Mouse (Mus musculus) MEL (cell line): ENCODE results near the gene Slc5a10. TPM values are rescaled to one million over a fixed set of nuclear protein-coding genes. Genes with fewer than 3 reads are reported as not detected.
A peak's percentile ranks its signal among the peaks of the same experiment; 100 is the strongest.

ENCODE experiments used
- DNase-seq: peaks from one replicate; pipeline ENCODE4 v3.0.0; 2011; ENCODE audit warnings: low read depth, low spot score
- H3K27ac ChIP-seq: 2 replicates; pipeline ENCODE4 v1.5.1; 2012; ENCODE audit warnings: low read depth, mild to moderate bottlenecking, control low read depth, low read length, moderate library complexity; ENCODE audit not compliant: control insufficient read depth
- H3K27me3 ChIP-seq, 2 experiments: fragments of 150-350 bp in 1 of 2; sonication (generic) in 1 of 2; 2 replicates each; pipeline ENCODE4 v1.6.1; 2012; ENCODE audit warnings: low read length in 2 of 2, mild to moderate bottlenecking in 2 of 2, improper control_type of control experiment in 1 of 2, moderate library complexity in 1 of 2; ENCODE audit not compliant: insufficient read depth in 2 of 2, control insufficient read depth in 1 of 2
- H3K36me3 ChIP-seq, 2 experiments: 2 replicates each; pipeline ENCODE4 v1.6.1; 2012 to 2014; ENCODE audit warnings: low read length in 2 of 2, improper control_type of control experiment in 1 of 2, inconsistent platforms in 1 of 2, mild to moderate bottlenecking in 1 of 2; ENCODE audit not compliant: insufficient read depth in 2 of 2, control insufficient read depth in 1 of 2
- H3K4me1 ChIP-seq, 2 experiments: fragments of 150-350 bp in 1 of 2; sonication (generic) in 1 of 2; 2 replicates each; pipeline ENCODE4 v1.6.1; 2012; ENCODE audit warnings: low read length in 2 of 2, improper control_type of control experiment in 1 of 2, mild to moderate bottlenecking in 1 of 2; ENCODE audit not compliant: insufficient read depth in 2 of 2, control insufficient read depth in 1 of 2
- H3K4me3 ChIP-seq, 2 experiments: fragments of 150-350 bp in 1 of 2; sonication (generic) in 1 of 2; 2 replicates each; pipeline ENCODE4 v1.5.1; 2012; ENCODE audit warnings: low read depth in 2 of 2, low read length in 2 of 2, mild to moderate bottlenecking in 2 of 2, moderate library complexity in 2 of 2, control low read depth in 1 of 2, improper control_type of control experiment in 1 of 2; ENCODE audit not compliant: control insufficient read depth in 1 of 2, insufficient read depth in 1 of 2
- H3K79me2 ChIP-seq: 2 replicates; pipeline ENCODE4 v1.6.1; 2012; ENCODE audit warnings: mild to moderate bottlenecking, low read length, moderate library complexity; ENCODE audit not compliant: control insufficient read depth, poor library complexity, insufficient read depth
- H3K9ac ChIP-seq: 2 replicates; pipeline ENCODE4 v1.6.1; 2012; ENCODE audit warnings: low read depth, mild to moderate bottlenecking, control low read depth, low read length, moderate library complexity; ENCODE audit not compliant: control insufficient read depth, poor library complexity, severe bottlenecking
- H3K9me3 ChIP-seq: fragments of 150-350 bp; sonication (generic); replicated peaks from 2 replicates; pipeline ENCODE4 v1.6.1; 2012; ENCODE audit warnings: mild to moderate bottlenecking, low read length, improper control_type of control experiment, moderate library complexity; ENCODE audit not compliant: insufficient read depth
- BHLHE40 ChIP-seq: IDR thresholded peaks from 2 replicates; pipeline ENCODE4 v1.6.1; 2012; ENCODE audit warnings: low read depth, mild to moderate bottlenecking, inconsistent platforms, low read length, improper control_type of control experiment, borderline replicate concordance
- CHD1 ChIP-seq: IDR thresholded peaks from 2 replicates; pipeline ENCODE4 v1.6.1; 2012; ENCODE audit warnings: low read depth, mild to moderate bottlenecking, inconsistent platforms, low read length, improper control_type of control experiment
- E2F4 ChIP-seq: IDR thresholded peaks from 2 replicates; pipeline ENCODE4 v1.6.1; 2011; ENCODE audit warnings: low read depth, low read length, improper control_type of control experiment, borderline replicate concordance
- ELF1 ChIP-seq: IDR thresholded peaks from 2 replicates; pipeline ENCODE4 v1.6.1; 2014; ENCODE audit warnings: low read depth, mild to moderate bottlenecking, inconsistent platforms, low read length, improper control_type of control experiment, moderate library complexity
- HCFC1 ChIP-seq: IDR thresholded peaks from 2 replicates; pipeline ENCODE4 v1.6.1; 2012; ENCODE audit warnings: low read depth, mild to moderate bottlenecking, inconsistent platforms, low read length, improper control_type of control experiment, moderate library complexity
- KAT2A ChIP-seq: conservative IDR thresholded peaks from 2 replicates; pipeline ENCODE4 v1.6.1; 2012; ENCODE audit warnings: low read depth, low read length, improper control_type of control experiment, inconsistent platforms
- MAX ChIP-seq: IDR thresholded peaks from 2 replicates; pipeline ENCODE4 v1.6.1; 2011; ENCODE audit warnings: low read length, improper control_type of control experiment
- MAZ ChIP-seq: IDR thresholded peaks from 2 replicates; pipeline ENCODE4 v1.6.1; 2012; ENCODE audit warnings: low read depth, mild to moderate bottlenecking, inconsistent platforms, low read length, improper control_type of control experiment
- MEF2A ChIP-seq: IDR thresholded peaks from 2 replicates; pipeline ENCODE4 v1.6.1; 2014; ENCODE audit warnings: low read depth, mild to moderate bottlenecking, inconsistent platforms, low read length, improper control_type of control experiment; ENCODE audit not compliant: poor library complexity, insufficient replicate concordance, severe bottlenecking; ENCODE audit errors: extremely low read depth
- MYB ChIP-seq: IDR thresholded peaks from 2 replicates; pipeline ENCODE4 v1.6.1; 2011; ENCODE audit warnings: mild to moderate bottlenecking, low read depth, low read length, improper control_type of control experiment
- NELFE ChIP-seq: IDR thresholded peaks from 2 replicates; pipeline ENCODE4 v1.6.1; 2011; ENCODE audit warnings: low read depth, low read length, improper control_type of control experiment
- NRF1 ChIP-seq: IDR thresholded peaks from 2 replicates; pipeline ENCODE4 v1.6.1; 2014; ENCODE audit warnings: low read depth, mild to moderate bottlenecking, inconsistent platforms, low read length, improper control_type of control experiment, moderate library complexity; ENCODE audit not compliant: poor library complexity, insufficient read depth, severe bottlenecking
- POLR2A ChIP-seq, 2 experiments: IDR thresholded peaks; 2 replicates each; pipeline ENCODE4 v1.6.1; 2011 to 2012; ENCODE audit warnings: low read length in 2 of 2, mild to moderate bottlenecking in 2 of 2, control low read depth in 1 of 2, improper control_type of control experiment in 1 of 2, low read depth in 1 of 2, moderate library complexity in 1 of 2; ENCODE audit not compliant: control insufficient read depth in 1 of 2, insufficient read depth in 1 of 2, poor library complexity in 1 of 2
- POLR2AphosphoS2 ChIP-seq: IDR thresholded peaks from 2 replicates; pipeline ENCODE4 v1.6.1; 2011; ENCODE audit warnings: low read length, improper control_type of control experiment
- TBP ChIP-seq: IDR thresholded peaks from 2 replicates; pipeline ENCODE4 v1.8.0; 2011; ENCODE audit warnings: low read depth, low read length, improper control_type of control experiment
- TCF12 ChIP-seq: IDR thresholded peaks from 2 replicates; pipeline ENCODE4 v1.6.1; 2014; ENCODE audit warnings: low read depth, mild to moderate bottlenecking, inconsistent platforms, low read length, improper control_type of control experiment, moderate library complexity
- UBTF ChIP-seq: IDR thresholded peaks from 2 replicates; pipeline ENCODE4 v1.6.1; 2012; ENCODE audit warnings: low read depth, mild to moderate bottlenecking, inconsistent platforms, low read length, improper control_type of control experiment, moderate library complexity, borderline replicate concordance; ENCODE audit not compliant: insufficient read depth
- ZC3H11A ChIP-seq: IDR thresholded peaks from 2 replicates; pipeline ENCODE4 v1.6.1; 2012; ENCODE audit warnings: low read depth, mild to moderate bottlenecking, inconsistent platforms, low read length, improper control_type of control experiment
- ZKSCAN1 ChIP-seq: IDR thresholded peaks from 2 replicates; pipeline ENCODE4 v1.6.1; 2012; ENCODE audit warnings: low read depth, mild to moderate bottlenecking, inconsistent platforms, low read length, improper control_type of control experiment, moderate library complexity
- ZMIZ1 ChIP-seq: IDR thresholded peaks from 2 replicates; pipeline ENCODE4 v1.6.1; 2012; ENCODE audit warnings: low read depth, mild to moderate bottlenecking, inconsistent platforms, low read length, improper control_type of control experiment, moderate library complexity
- polyA plus RNA-seq, 2 experiments: library from polyadenylated mRNA; stranded (reverse) in 1 of 2; unstranded in 1 of 2; fragments of >175 nt in 1 of 2; fragments of >200 nt in 1 of 2; gene quantifications; 2 replicates each; pipeline versions ENCODE4 v1.2.1 to v1.2.4; 2012; ENCODE audit warnings: low replicate concordance in 2 of 2, low read depth in 1 of 2; ENCODE audit not compliant: insufficient read length in 2 of 2, insufficient read depth in 1 of 2, missing spikeins in 1 of 2
- total RNA-seq: library from RNA; depleted of rRNA; stranded (reverse); fragments of 300-350 nt; gene quantifications from 2 replicates; pipeline ENCODE4 v1.2.3, GENCODE M21; 2012

Gene Slc5a10
- total and polyA plus RNA-seq, 3 experiments, result 0.08 TPM; not detected in 2

- 0 out of 4 replicates have a peak overlapping the region, but pooled peaks of 1 of the 2 experiments have one; percentile 16 for H3K4me3 ChIP-seq
Observed at GRCm38 (mm10) chr11:61669492-61670490, 50.8 kb downstream of the Slc5a10 start.

GRCm38 (mm10) chr11:61667782-61668181 lies 52.8 kb downstream of the Slc5a10 start:
- H3K79me2 ChIP-seq, result no peaks in the 10 kb centered on the region
- H3K9ac ChIP-seq, result no peak overlapping the region
- no peaks in the 10 kb centered on the region for H3K4me1 ChIP-seq
- no peak for TF ChIP-seq NRF1
- TF ChIP-seq ZKSCAN1, result no peak
- no peak for TF ChIP-seq UBTF
- TF ChIP-seq BHLHE40, result no peak
- no peak for TF ChIP-seq TBP
- no peak for TF ChIP-seq MEF2A
- TF ChIP-seq ZC3H11A, result no peak
- TF ChIP-seq POLR2A (IDR thresholded peaks at IDR 0.05; ENCODE audit: control insufficient read depth in 1 of 2, insufficient read depth in 1 of 2, low read depth in 1 of 2, low read length in 2 of 2, poor library complexity in 1 of 2), result no peak
- no peak for TF ChIP-seq MAZ
- no peak for TF ChIP-seq CHD1
- no peak for TF ChIP-seq MAX
- no peak for TF ChIP-seq ELF1
- H3K36me3 ChIP-seq, result no peaks in the 10 kb centered on the region
- H3K27ac ChIP-seq, result no peak overlapping the region
- H3K4me3 ChIP-seq, result no peak overlapping the region
- H3K9me3 ChIP-seq, result no peaks in the 10 kb centered on the region
- H3K27me3 ChIP-seq, result no peaks in the 10 kb centered on the region
- no peak for DNase-seq

More at GRCm38 (mm10) chr11:61669492-61670490, 50.8 kb downstream of the Slc5a10 start:
- Histone ChIP-seq H3K9me3 (no peaks in the 10 kb centered on the region), H3K9ac (no peak overlapping the region), H3K36me3 (no peaks in the 10 kb centered on the region), H3K79me2 (no peaks in the 10 kb centered on the region), H3K4me1 (no peaks in the 10 kb centered on the region), H3K27me3 (no peaks in the 10 kb centered on the region), H3K27ac (no peak overlapping the region)
- no peak for DNase-seq
- no peak for TF ChIP-seq HCFC1
- TF ChIP-seq ZMIZ1, result no peak
- no peak for TF ChIP-seq NRF1
- no peak for TF ChIP-seq MAZ
- TF ChIP-seq POLR2AphosphoS2, result no peak
- TF ChIP-seq NELFE, result no peak
- no peak for TF ChIP-seq BHLHE40
- TF ChIP-seq TCF12, result no peak
- no peak for TF ChIP-seq KAT2A
- TF ChIP-seq E2F4, result no peak
- no peak for TF ChIP-seq MYB
- no peak for TF ChIP-seq MAX
